Mouse (Mus musculus) lung, postnatal 0 days (tissue): Measurements from ENCODE around the gene Aacs. TPM values are rescaled to one million over a fixed set of nuclear protein-coding genes. Genes with fewer than 3 reads are reported as not detected.

Source experiments
- ATAC-seq: fragments of 200-750 bp; cut with Nextera tagmentation; 2 replicates; pipeline ENCODE4 v1.8.0; 2017; ENCODE audit warnings: moderate library complexity
- DNase-seq: peaks from one replicate; pipeline ENCODE4 v3.0.0-alpha.2; 2016; ENCODE audit warnings: low spot score
- H3K27ac ChIP-seq: fragments of 300-500 bp; sonication (generic); 2 replicates; pipeline ENCODE4 v1.5.1; 2014; ENCODE audit warnings: antibody characterized with exemption, mild to moderate bottlenecking, low read length, mixed read lengths
- H3K27me3 ChIP-seq: fragments of 300-500 bp; sonication (generic); replicated peaks from 2 replicates; pipeline ENCODE4 v1.6.1; 2014; ENCODE audit warnings: low read length, mixed read lengths; ENCODE audit not compliant: insufficient read depth
- H3K36me3 ChIP-seq: fragments of 300-500 bp; sonication (generic); 2 replicates; pipeline ENCODE4 v1.6.1; 2014; ENCODE audit warnings: low read length, mixed read lengths; ENCODE audit not compliant: insufficient read depth
- H3K4me1 ChIP-seq: fragments of 300-500 bp; sonication (generic); 2 replicates; pipeline ENCODE4 v1.6.1; 2014; ENCODE audit warnings: antibody characterized with exemption, low read depth, low read length, mixed read lengths; ENCODE audit not compliant: insufficient read depth
- H3K4me2 ChIP-seq: fragments of 300-500 bp; sonication (generic); replicated peaks from 2 replicates; pipeline ENCODE4 v1.6.1; 2014; ENCODE audit warnings: low read depth, mild to moderate bottlenecking, low read length, moderate library complexity, mixed read lengths
- H3K4me3 ChIP-seq: fragments of 300-500 bp; sonication (generic); 2 replicates; pipeline ENCODE4 v1.5.1; 2014; ENCODE audit warnings: low read depth, low read length
- H3K9ac ChIP-seq: fragments of 300-500 bp; sonication (generic); replicated peaks from 2 replicates; pipeline ENCODE4 v1.6.1; 2014; ENCODE audit warnings: low read depth, mild to moderate bottlenecking
- H3K9me3 ChIP-seq: fragments of 300-500 bp; sonication (generic); 2 replicates; pipeline ENCODE4 v1.6.1; 2016; ENCODE audit warnings: low read length, mixed read lengths
- CTCF ChIP-seq: IDR thresholded peaks from 2 replicates; pipeline ENCODE4 v1.5.1; 2016; ENCODE audit warnings: antibody characterized with exemption, mild to moderate bottlenecking
- EP300 ChIP-seq: IDR thresholded peaks from 2 replicates; pipeline ENCODE4 v1.6.1; 2016; ENCODE audit warnings: antibody characterized with exemption, mild to moderate bottlenecking, control low read depth
- WGBS: fragments of 180-500 bp; shearing (Covaris S2); extraction: QIAGEN DNeasy Blood & Tissue Kit; methylation state at CpG from one replicate; pipeline ENCODE4 v1.1.7; 2014; 5-methylcytosine and 5-hydroxymethylcytosine counted together
- polyA plus RNA-seq: library from polyadenylated mRNA; unstranded; fragments of >200 nt; fragmentation: Nextera tagmentation; extraction: Ambion mirVana; gene quantifications from 2 replicates; pipeline ENCODE4 v1.2.1, GENCODE M21; 2015

The Aacs gene
- polyA plus RNA-seq, 1 experiment from 2014 or later = 20.0 TPM

DNA sequence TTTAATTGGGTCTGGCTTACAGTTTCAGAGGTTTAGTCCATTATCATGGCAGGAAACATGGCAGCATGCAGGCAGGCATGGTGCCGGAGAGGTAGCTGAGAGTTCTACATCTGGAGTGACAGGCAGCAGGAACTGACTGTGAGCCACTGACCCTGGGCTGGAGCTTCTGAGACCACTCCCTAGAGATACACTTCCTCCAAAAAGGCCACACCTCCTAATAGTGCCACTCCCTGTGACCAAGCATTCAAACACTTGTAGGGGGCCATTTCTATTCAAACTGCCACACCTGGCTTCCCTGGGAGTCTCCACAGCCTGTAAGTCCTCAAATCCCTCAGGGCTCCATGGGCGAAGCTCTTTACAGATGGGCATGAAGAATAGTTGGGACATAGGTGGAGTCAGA lies 47.7 kb downstream of the Aacs start:
- no peak overlapping the region for H3K4me3 ChIP-seq
- H3K9me3 ChIP-seq = no peaks in the 10 kb centered on the region
- H3K4me1 ChIP-seq = no peaks in the 10 kb centered on the region; the same call in 1 of the 2 replicates
- DNase-seq (no peak), ATAC-seq (no peak)
- no peaks in the 10 kb centered on the region for H3K27me3 ChIP-seq
- no peak overlapping the region for H3K9ac ChIP-seq
- H3K4me2 ChIP-seq = no peak overlapping the region
- no peaks in the 10 kb centered on the region for H3K36me3 ChIP-seq
- no peak for TF ChIP-seq CTCF
- no peak for TF ChIP-seq EP300
- 69% methylated on average over 2 of the region's 2 CpGs for WGBS
- H3K27ac ChIP-seq = no peak overlapping the region

- Histone ChIP-seq H3K9ac (no peak overlapping the region), H3K4me3 (no peak overlapping the region), H3K27ac (no peak overlapping the region), H3K36me3 (no peaks in the 10 kb centered on the region), H3K4me2 (no peak overlapping the region), H3K9me3 (no peaks in the 10 kb centered on the region), H3K4me1 (no peaks in the 10 kb centered on the region; the same call in 1 of the 2 replicates), H3K27me3 (no peaks in the 10 kb centered on the region; the same call in 1 of the 2 replicates)
- DNase-seq (no peak), ATAC-seq (no peak)
- TF ChIP-seq EP300 = no peak
- peak; percentile 48 for TF ChIP-seq CTCF
- WGBS = 55% methylated on average over 5 of the region's 5 CpGs
Observed at GRCm38 (mm10) chr5:125525516-125525915, 49.9 kb downstream of the Aacs start.

GRCm38 (mm10) chr5:125526464-125526863 lies 50.9 kb downstream of the Aacs start:
- Histone ChIP-seq H3K9me3 (no peaks in the 10 kb centered on the region), H3K36me3 (no peaks in the 10 kb centered on the region), H3K4me1 (no peaks in the 10 kb centered on the region; the same call in 1 of the 2 replicates), H3K9ac (no peak overlapping the region), H3K4me2 (no peak overlapping the region), H3K27me3 (peaks cover 3% of the 10 kb centered on the region; the same call in 1 of the 2 replicates), H3K4me3 (no peak overlapping the region), H3K27ac (no peak overlapping the region)
- TF ChIP-seq CTCF = peak; percentile 48
- TF ChIP-seq EP300 = no peak
- DNase-seq = no peak
- no peak for ATAC-seq
- WGBS = 71% methylated on average over 4 of the region's 4 CpGs

- no peak overlapping the region for H3K27ac ChIP-seq
- DNase-seq (peak; percentile 19), ATAC-seq (0 out of 2 replicates have a peak, but pooled peaks have one; percentile 14)
- H3K4me1 ChIP-seq = no peaks in the 10 kb centered on the region
- peak; percentile 93 for TF ChIP-seq CTCF
- no peak for TF ChIP-seq EP300
- peaks cover 29% of the 10 kb centered on the region for H3K27me3 ChIP-seq
- no peak overlapping the region for H3K4me2 ChIP-seq
- H3K36me3 ChIP-seq = no peaks in the 10 kb centered on the region
- no peak overlapping the region for H3K9ac ChIP-seq
- H3K4me3 ChIP-seq = no peak overlapping the region
- WGBS = 4% methylated on average over 5 of the region's 5 CpGs
- no peaks in the 10 kb centered on the region for H3K9me3 ChIP-seq
Observed at GRCm38 (mm10) chr5:125529109-125529508, 53.5 kb downstream of the Aacs start.

GRCm38 (mm10) chr5:125531634-125532033 lies 56.0 kb downstream of the Aacs start, which contains the start of gene Tmem132b:
TSS of gene Tmem132b (plus strand) at chr5:125531774.
- Histone ChIP-seq H3K27ac (no peak within 1 kb of the TSS), H3K4me3 (peak within 1 kb of the TSS; percentile 25), H3K9ac (no peak within 1 kb of the TSS), H3K9me3 (no peaks in the 10 kb centered on the region), H3K4me1 (no peaks in the 10 kb centered on the region), H3K27me3 (peaks cover 39% of the 10 kb centered on the region), H3K4me2 (peak within 1 kb of the TSS; percentile 53), H3K36me3 (no peaks in the 10 kb centered on the region)
- WGBS = 4% methylated on average over 19 of the region's 25 CpGs
- TF ChIP-seq EP300 (no peak), CTCF (no peak)
- DNase-seq = no peak
- no peak for ATAC-seq

DNA sequence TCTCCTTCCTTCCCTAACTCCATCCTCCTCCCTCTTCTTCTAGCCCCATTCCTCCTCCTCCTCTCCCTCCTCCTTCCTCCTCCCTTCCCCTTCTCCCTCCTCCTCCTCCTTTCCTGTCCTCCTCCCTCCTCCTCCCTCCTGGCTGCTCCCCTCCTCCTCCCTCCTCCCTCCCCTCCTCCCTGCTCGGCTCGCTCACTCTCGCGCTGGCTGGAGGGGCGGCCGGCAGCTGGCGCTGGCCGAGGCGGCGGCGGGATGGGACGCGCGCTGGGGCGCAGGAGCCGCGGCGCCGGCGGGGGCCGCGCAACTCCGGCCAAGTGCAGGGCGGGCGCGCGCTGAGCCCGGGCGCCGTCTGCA lies 56.6 kb downstream of the Aacs start:
- Histone ChIP-seq H3K4me2 (peak overlapping the region; percentile 53), H3K9me3 (no peaks in the 10 kb centered on the region), H3K27me3 (peaks cover 39% of the 10 kb centered on the region), H3K4me1 (no peaks in the 10 kb centered on the region), H3K27ac (no peak overlapping the region), H3K36me3 (no peaks in the 10 kb centered on the region), H3K9ac (no peak overlapping the region), H3K4me3 (peak overlapping the region; percentile 25)
- no peak for TF ChIP-seq CTCF
- peak; percentile 19 for DNase-seq
- 3% methylated on average over 30 of the region's 30 CpGs for WGBS
- no peak for ATAC-seq
